ENCODE assay signal across 17 mouse cellular contexts in the genomic region with DNA sequence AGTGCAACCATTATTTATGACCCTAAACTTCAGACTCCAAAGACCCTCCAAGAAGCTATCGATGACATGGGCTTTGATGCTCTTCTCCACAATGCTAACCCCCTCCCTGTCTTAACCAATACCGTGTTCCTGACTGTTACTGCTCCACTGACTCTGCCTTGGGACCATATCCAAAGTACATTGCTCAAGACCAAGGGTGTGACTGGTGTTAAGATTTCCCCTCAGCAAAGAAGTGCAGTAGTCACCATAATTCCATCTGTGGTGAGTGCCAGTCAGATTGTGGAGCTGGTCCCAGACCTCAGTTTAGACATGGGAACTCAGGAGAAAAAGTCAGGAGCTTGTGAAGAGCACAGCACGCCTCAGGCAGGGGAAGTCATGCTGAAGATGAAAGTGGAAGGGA. TPM values are rescaled to one million over a fixed set of nuclear protein-coding genes. Genes with fewer than 3 reads are reported as not detected.
DNase-seq lines count a peak whose midpoint lies in the region; ATAC-seq and TF ChIP-seq lines count a peak whose summit lies in the region.
"Had no signal": no experiment of that assay in that cellular context is flagged by ENCODE, and none has a peak within 500 bp of the region (broad histone marks: within the 10 kb centered on the region; RNA-seq: fewer than 3 reads in every experiment).

No protein-coding gene starts in this region.

- no peak for TF ChIP-seq CTCF in gastrocnemius, adult 2 months (IDR thresholded peaks at IDR 0.05)
- TF ChIP-seq CTCF in lung, postnatal 0 days (IDR thresholded peaks at IDR 0.05), result no peak
- TF ChIP-seq CTCF in kidney, postnatal 0 days (IDR thresholded peaks at IDR 0.05; ENCODE audit: low read depth), result no peak

- no peak for TF ChIP-seq EP300 in lung, postnatal 0 days (IDR thresholded peaks at IDR 0.05)

- no peaks in the 10 kb centered on the region for H3K36me3 ChIP-seq in lung, postnatal 0 days (ENCODE audit: insufficient read depth, low read length)
- no peaks in the 10 kb centered on the region for H3K36me3 ChIP-seq in kidney, postnatal 0 days (ENCODE audit: insufficient read depth, low read length)
- H3K36me3 ChIP-seq in liver, embryonic 12.5 days, result no peaks in the 10 kb centered on the region
- H3K36me3 ChIP-seq in midbrain, embryonic 14.5 days (ENCODE audit: control insufficient read depth, insufficient read depth, low read length), result no peaks in the 10 kb centered on the region
- H3K36me3 ChIP-seq: stomach, embryonic 15.5 days had no signal

- H3K9me3 ChIP-seq in lung, postnatal 0 days (ENCODE audit: low read length), result no peaks in the 10 kb centered on the region
- no peaks in the 10 kb centered on the region for H3K9me3 ChIP-seq in kidney, postnatal 0 days (replicated peaks; ENCODE audit: low read length)
- no peaks in the 10 kb centered on the region for H3K9me3 ChIP-seq in liver, embryonic 12.5 days (replicated peaks)
- H3K9me3 ChIP-seq in midbrain, embryonic 14.5 days (ENCODE audit: control insufficient read depth, low read length), result no peaks in the 10 kb centered on the region
- H3K9me3 ChIP-seq: embryonic facial prominence, embryonic 10.5 days; midbrain, embryonic 13.5 days; stomach, embryonic 15.5 days had no signal

- H3K4me3 ChIP-seq in gastrocnemius, adult 2 months, result no peak overlapping the region
- H3K4me3 ChIP-seq in lung, postnatal 0 days (ENCODE audit: low read depth, low read length), result no peak overlapping the region
- H3K4me3 ChIP-seq in kidney, postnatal 0 days (replicated peaks; ENCODE audit: low read depth, low read length), result no peak overlapping the region
- H3K4me3 ChIP-seq in liver, embryonic 12.5 days, result no peak overlapping the region
- H3K4me3 ChIP-seq in midbrain, embryonic 14.5 days (replicated peaks; ENCODE audit: low read depth, low read length), result no peak overlapping the region
- H3K4me3 ChIP-seq: embryonic facial prominence, embryonic 10.5 days; midbrain, embryonic 13.5 days; stomach, embryonic 15.5 days had no signal

- no peaks in the 10 kb centered on the region for H3K4me1 ChIP-seq in lung, postnatal 0 days (ENCODE audit: insufficient read depth, low read depth, low read length)
- no peaks in the 10 kb centered on the region for H3K4me1 ChIP-seq in kidney, postnatal 0 days (replicated peaks; ENCODE audit: insufficient read depth, low read length)
- H3K4me1 ChIP-seq in liver, embryonic 12.5 days, result no peaks in the 10 kb centered on the region
- no peaks in the 10 kb centered on the region for H3K4me1 ChIP-seq in midbrain, embryonic 14.5 days (ENCODE audit: control insufficient read depth, insufficient read depth, low read length)
- H3K4me1 ChIP-seq: embryonic facial prominence, embryonic 10.5 days; midbrain, embryonic 13.5 days; stomach, embryonic 15.5 days had no signal

- intact Hi-C loops in gastrocnemius, adult 2 months (cut with DNase I), result no loop called here

- H3K9ac ChIP-seq in lung, postnatal 0 days (replicated peaks; ENCODE audit: low read depth), result no peak overlapping the region
- H3K9ac ChIP-seq in kidney, postnatal 0 days (ENCODE audit: low read depth, low read length), result no peak overlapping the region
- H3K9ac ChIP-seq in liver, embryonic 12.5 days, result no peak overlapping the region
- H3K9ac ChIP-seq in midbrain, embryonic 14.5 days (replicated peaks; ENCODE audit: low read length), result no peak overlapping the region
- H3K9ac ChIP-seq: midbrain, embryonic 13.5 days; stomach, embryonic 15.5 days had no signal

- 68% methylated on average over 3 of the region's 3 CpGs for WGBS in lung, postnatal 0 days
- WGBS in kidney, postnatal 0 days, result 53% methylated on average over 3 of the region's 3 CpGs
- 63% methylated on average over 3 of the region's 3 CpGs for WGBS in liver, embryonic 12.5 days (ENCODE audit: insufficient replicate concordance)
- 89% methylated on average over 3 of the region's 3 CpGs for WGBS in midbrain, embryonic 14.5 days

- peak; percentile 48 for DNase-seq in gastrocnemius, adult 2 months
- DNase-seq in gastrocnemius, postnatal 10 days, result no peak
- DNase-seq in lung, postnatal 0 days (ENCODE audit: low spot score), result peak; percentile 50
- DNase-seq in lung, postnatal 4 days, result no peak
- DNase-seq in kidney, postnatal 0 days (ENCODE audit: low spot score), result no peak
- DNase-seq in Muller cell, postnatal 12 days (ENCODE audit: inconsistent ontology term), result no peak
- DNase-seq in midbrain, embryonic 14.5 days, result no peak
- DNase-seq: adrenal gland, postnatal 25 days; B cell, adult 2 months; cerebellum, postnatal 14 days; liver; thymus, postnatal 36 days had no signal

- H3K27ac ChIP-seq in gastrocnemius, adult 2 months, result peak overlapping the region; percentile 16; the same call in 1 of the 2 replicates
- no peak overlapping the region for H3K27ac ChIP-seq in lung, postnatal 0 days (ENCODE audit: low read length)
- H3K27ac ChIP-seq in kidney, postnatal 0 days, result peak overlapping the region; percentile 26; the same call in 1 of the 2 replicates
- H3K27ac ChIP-seq in liver, embryonic 12.5 days, result no peak overlapping the region
- H3K27ac ChIP-seq in midbrain, embryonic 14.5 days (replicated peaks; ENCODE audit: low read depth, low read length), result no peak overlapping the region
- H3K27ac ChIP-seq: embryonic facial prominence, embryonic 10.5 days; hindbrain, postnatal 0 days; midbrain, embryonic 13.5 days; stomach, embryonic 15.5 days had no signal

- no peaks in the 10 kb centered on the region for H3K27me3 ChIP-seq in lung, postnatal 0 days (replicated peaks; ENCODE audit: insufficient read depth, low read length)
- H3K27me3 ChIP-seq in kidney, postnatal 0 days (ENCODE audit: insufficient read depth, low read length), result no peaks in the 10 kb centered on the region
- H3K27me3 ChIP-seq in liver, embryonic 12.5 days (replicated peaks), result no peaks in the 10 kb centered on the region
- H3K27me3 ChIP-seq in midbrain, embryonic 14.5 days (ENCODE audit: control insufficient read depth, insufficient read depth, low read length), result no peaks in the 10 kb centered on the region
- H3K27me3 ChIP-seq: midbrain, embryonic 13.5 days; stomach, embryonic 15.5 days had no signal

- ATAC-seq in lung, postnatal 0 days, result peak; percentile 43; the same call in 1 of the 2 replicates
- ATAC-seq in kidney, postnatal 0 days (replicated peaks; ENCODE audit: low FRiP score, low read depth), result 0 out of 2 replicates have a peak, but pooled peaks have one; percentile 65
- ATAC-seq in liver, embryonic 12.5 days, result no peak
- ATAC-seq in midbrain, embryonic 14.5 days (ENCODE audit: low FRiP score, low TSS enrichment), result no peak
- ATAC-seq: hindbrain, postnatal 0 days; midbrain, embryonic 13.5 days had no signal

- H3K4me2 ChIP-seq in lung, postnatal 0 days (replicated peaks; ENCODE audit: low read depth, low read length), result no peak overlapping the region
- no peak overlapping the region for H3K4me2 ChIP-seq in kidney, postnatal 0 days (ENCODE audit: low read length)
- no peak overlapping the region for H3K4me2 ChIP-seq in liver, embryonic 12.5 days
- H3K4me2 ChIP-seq in midbrain, embryonic 14.5 days (ENCODE audit: low read length), result no peak overlapping the region
- H3K4me2 ChIP-seq: midbrain, embryonic 13.5 days; stomach, embryonic 15.5 days had no signal

RNA-seq across cellular contexts. Expression of gene Tlr13, which starts 57.9 kb away (rescaled TPM):
- total RNA-seq in gastrocnemius, adult 2 months (2021), result under 1 TPM; 0.11 to 0.15 TPM
- total RNA-seq in gastrocnemius, postnatal 10 days (2021), result under 1 TPM; 0.70 to 0.82 TPM
- polyA plus RNA-seq in lung, postnatal 0 days (2015; fragmentation: Nextera tagmentation; extraction: Ambion mirVana), result 1.7 and 2.0 TPM in 2 replicates
- polyA plus RNA-seq in kidney, postnatal 0 days (2015; fragmentation: Nextera tagmentation; extraction: Ambion mirVana), result 0.59 and 0.62 TPM in 2 replicates
- 0.38 and 0.56 TPM in 2 replicates for polyA plus RNA-seq in liver, embryonic 12.5 days (2016; fragmentation: Nextera tagmentation; extraction: Ambion mirVana)
- 0.13 and 0.41 TPM in 2 replicates for polyA plus RNA-seq in midbrain, embryonic 14.5 days (2014; fragmentation: Nextera tagmentation; extraction: Ambion mirVana)

RNA-seq across cellular contexts. Expression of gene Atp7a, which starts 58.1 kb away (rescaled TPM):
- total RNA-seq in gastrocnemius, adult 2 months (2021), result 1 to 10 TPM; 8.1 to 8.7 TPM
- 10 to 100 TPM; 16.2 to 18.2 TPM for total RNA-seq in gastrocnemius, postnatal 10 days (2021)
- 20.5 and 23.7 TPM in 2 replicates for polyA plus RNA-seq in lung, postnatal 0 days (2015; fragmentation: Nextera tagmentation; extraction: Ambion mirVana)
- polyA plus RNA-seq in kidney, postnatal 0 days (2015; fragmentation: Nextera tagmentation; extraction: Ambion mirVana), result 20.7 and 21.0 TPM in 2 replicates
- 10.5 and 12.3 TPM in 2 replicates for polyA plus RNA-seq in liver, embryonic 12.5 days (2016; fragmentation: Nextera tagmentation; extraction: Ambion mirVana)
- 8.3 and 21.2 TPM in 2 replicates for polyA plus RNA-seq in midbrain, embryonic 14.5 days (2014; fragmentation: Nextera tagmentation; extraction: Ambion mirVana)

Comparison
In these comparisons a context has a peak if more than half of its experiments do, and no peak if none do; other contexts are left out.
1. DNase-seq: peak in gastrocnemius, adult 2 months (single experiment) and lung, postnatal 0 days (single experiment); none in gastrocnemius, postnatal 10 days (single experiment), lung, postnatal 4 days (0 of 2), kidney, postnatal 0 days (single experiment), Muller cell, postnatal 12 days (single experiment) and midbrain, embryonic 14.5 days (single experiment).
2. H3K27ac ChIP-seq: peak in gastrocnemius, adult 2 months (single experiment) and kidney, postnatal 0 days (single experiment); none in lung, postnatal 0 days (single experiment), liver, embryonic 12.5 days (single experiment) and midbrain, embryonic 14.5 days (single experiment).
3. ATAC-seq: peak in lung, postnatal 0 days (single experiment) and kidney, postnatal 0 days (single experiment); none in liver, embryonic 12.5 days (single experiment) and midbrain, embryonic 14.5 days (single experiment).